Mouse (Mus musculus) limb, embryonic 11.5 days (tissue): ENCODE results near the gene Gprin1. TPM values are rescaled to one million over a fixed set of nuclear protein-coding genes. Genes with fewer than 3 reads are reported as not detected.
A peak's percentile ranks its signal among the peaks of the same experiment; 100 is the strongest.
"Not testable (repeated sequence)": the region's sequence is repeated elsewhere in the genome, so short reads cannot be mapped to it uniquely, and the experiment has no call there.

Source experiments
- ATAC-seq: fragments of 200-750 bp; cut with Nextera tagmentation; 2 replicates; pipeline ENCODE4 v1.8.0; 2017; ENCODE audit warnings: low read depth; ENCODE audit not compliant: insufficient number of reproducible peaks, low FRiP score, low TSS enrichment
- DNase-seq: peaks from one replicate; pipeline ENCODE4 v3.0.0-alpha.2; 2015; ENCODE audit warnings: low spot score
- H3K27ac ChIP-seq: fragments of 300-500 bp; sonication (generic); replicated peaks from 2 replicates; pipeline ENCODE4 v1.5.1; 2014; ENCODE audit warnings: low read depth, mild to moderate bottlenecking, low read length
- H3K27me3 ChIP-seq: fragments of 300-500 bp; sonication (generic); 2 replicates; pipeline ENCODE4 v1.6.1; 2014; ENCODE audit warnings: mild to moderate bottlenecking, low read length, mixed read lengths; ENCODE audit not compliant: control insufficient read depth, insufficient read depth
- H3K36me3 ChIP-seq: fragments of 300-500 bp; sonication (generic); 2 replicates; pipeline ENCODE4 v1.6.1; 2014; ENCODE audit warnings: mild to moderate bottlenecking, low read length, moderate library complexity, mixed read lengths; ENCODE audit not compliant: control insufficient read depth, insufficient read depth
- H3K4me1 ChIP-seq: fragments of 300-500 bp; sonication (generic); 2 replicates; pipeline ENCODE4 v1.6.1; 2014; ENCODE audit warnings: low read length, mixed read lengths; ENCODE audit not compliant: control insufficient read depth, insufficient read depth
- H3K4me2 ChIP-seq: fragments of 300-500 bp; sonication (generic); 2 replicates; pipeline ENCODE4 v1.6.1; 2014; ENCODE audit warnings: low read depth, mild to moderate bottlenecking, moderate library complexity; ENCODE audit not compliant: severe bottlenecking
- H3K4me3 ChIP-seq: fragments of 300-500 bp; sonication (generic); 2 replicates; pipeline ENCODE4 v1.5.1; 2014; ENCODE audit warnings: low read depth, low read length
- H3K9ac ChIP-seq: fragments of 300-500 bp; sonication (generic); 2 replicates; pipeline ENCODE4 v1.6.1; 2014; ENCODE audit warnings: mild to moderate bottlenecking, low read length
- H3K9me3 ChIP-seq: fragments of 300-500 bp; sonication (generic); 2 replicates; pipeline ENCODE4 v1.6.1; 2016; ENCODE audit warnings: low read length; ENCODE audit not compliant: control insufficient read depth
- WGBS: fragments of 180-500 bp; shearing (Covaris S2); extraction: QIAGEN DNeasy Blood & Tissue Kit; methylation state at CpG from one replicate; pipeline ENCODE4 v1.1.7; 2014; 5-methylcytosine and 5-hydroxymethylcytosine counted together
- polyA plus RNA-seq: library from polyadenylated mRNA; unstranded; fragments of >200 nt; fragmentation: Nextera tagmentation; extraction: Ambion mirVana; gene quantifications from 2 replicates; pipeline ENCODE4 v1.2.1, GENCODE M21; 2014

Gprin1 gene
- polyA plus RNA-seq, 1 experiment from 2014 or later, result 0.55 TPM

DNA sequence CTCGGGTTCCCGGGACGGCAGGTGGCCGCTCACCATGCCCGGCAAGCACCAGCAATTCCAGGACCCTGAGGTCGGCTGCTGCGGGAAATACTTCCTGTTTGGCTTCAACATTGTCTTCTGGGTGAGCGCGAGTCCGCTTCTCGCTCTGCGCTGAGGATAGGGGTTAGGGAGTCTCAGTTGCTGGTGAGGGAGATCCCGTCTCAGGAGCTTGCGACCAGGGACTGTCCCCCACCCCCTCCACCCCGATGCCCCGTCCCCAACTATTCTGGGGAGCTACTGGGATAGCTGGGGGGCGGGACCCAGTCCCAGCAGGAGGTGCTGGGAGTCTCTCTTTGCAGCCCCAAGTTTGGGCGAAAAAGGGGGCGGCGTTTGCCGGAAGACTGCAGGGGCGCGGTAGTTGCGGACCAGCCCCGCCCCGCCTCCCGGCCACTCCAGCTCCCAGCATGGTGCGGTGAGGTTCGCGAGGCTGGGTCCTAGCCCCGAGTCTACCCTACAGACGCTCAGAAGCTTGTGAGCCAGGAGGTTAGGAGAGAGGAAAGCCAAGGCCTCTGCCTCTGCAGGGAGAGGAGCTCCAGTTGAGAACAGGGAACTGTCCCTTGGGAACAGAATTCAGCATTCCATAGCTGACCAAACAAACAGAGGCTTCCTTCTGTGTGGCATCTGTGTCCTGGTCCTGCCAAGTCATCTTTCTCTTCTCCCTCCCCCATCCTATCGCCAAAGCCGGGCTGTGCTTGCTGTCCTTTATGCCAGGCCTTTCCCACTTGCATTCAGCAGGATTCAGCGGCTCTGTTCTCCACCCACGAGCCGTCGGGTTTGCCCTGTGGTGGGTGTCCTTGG is 40.1 kb upstream of the Gprin1 start:
- peaks cover 24% of the 10 kb centered on the region for H3K27me3 ChIP-seq
- H3K4me2 ChIP-seq, result peak overlapping the region; percentile 93
- H3K36me3 ChIP-seq, result no peaks in the 10 kb centered on the region
- H3K9me3 ChIP-seq, result no peaks in the 10 kb centered on the region
- H3K9ac ChIP-seq, result no peak overlapping the region
- ATAC-seq (0 out of 2 replicates have a peak, but pooled peaks have one; percentile 12), DNase-seq (peak; percentile 54)
- no peak overlapping the region for H3K27ac ChIP-seq
- H3K4me1 ChIP-seq, result peaks cover 4% of the 10 kb centered on the region; the same call in 1 of the 2 replicates
- WGBS, result 3% methylated on average over 38 of the region's 38 CpGs
- peak overlapping the region; percentile 49 for H3K4me3 ChIP-seq

DNA sequence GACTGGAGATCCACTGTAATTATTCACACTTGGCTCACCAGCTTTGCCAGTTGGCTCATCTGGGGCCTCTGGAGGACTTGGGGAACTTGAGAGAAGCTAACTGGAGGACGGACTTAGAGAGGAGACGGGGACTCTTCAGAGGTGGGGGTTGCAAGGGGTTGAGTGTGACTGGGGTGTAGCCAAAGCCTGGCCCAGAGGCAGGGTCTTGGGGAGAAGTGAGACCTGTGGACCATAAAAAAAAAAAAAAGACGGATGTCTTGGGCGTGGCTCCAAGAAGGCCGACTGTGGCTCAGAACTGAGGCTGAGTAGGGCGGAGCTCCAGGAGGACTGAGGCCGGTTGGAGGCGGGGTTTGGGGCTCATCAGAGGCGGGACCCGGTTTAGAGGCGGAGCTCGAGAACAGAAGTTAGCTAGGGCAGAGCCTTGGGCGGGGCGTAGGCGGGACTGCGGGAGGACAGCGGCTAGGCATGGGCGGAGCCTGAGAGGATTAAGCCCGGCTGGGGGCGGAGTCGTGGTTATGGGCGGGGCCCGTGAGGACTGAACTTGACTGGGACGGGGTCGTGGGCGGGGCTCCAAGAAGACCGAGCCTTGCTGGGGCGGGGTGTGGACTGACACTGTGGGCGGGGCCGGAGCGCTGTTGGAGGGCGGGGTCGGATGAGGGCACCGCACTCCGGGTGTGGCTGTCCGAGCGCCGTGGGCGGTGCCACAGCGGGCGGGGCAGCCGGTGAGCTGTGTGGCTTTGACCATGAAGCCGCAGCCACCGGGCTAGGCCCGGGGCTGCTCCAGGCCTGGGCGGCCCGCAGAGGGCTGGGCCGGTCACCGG is 39.3 kb upstream of the Gprin1 start, which contains the start of gene Tspan17:
Gene Tspan17, plus strand, starts transcription at position 638 of the 821 bp plus-strand sequence.
- WGBS, result 3% methylated on average over 38 of the region's 49 CpGs
- Histone ChIP-seq H3K27me3 (peaks cover 24% of the 10 kb centered on the region), H3K4me1 (peaks cover 4% of the 10 kb centered on the region; the same call in 1 of the 2 replicates), H3K27ac (no peak within 1 kb of the TSS), H3K9me3 (no peaks in the 10 kb centered on the region), H3K4me2 (peak within 1 kb of the TSS; percentile 93), H3K4me3 (peak within 1 kb of the TSS; percentile 49), H3K36me3 (no peaks in the 10 kb centered on the region), H3K9ac (no peak within 1 kb of the TSS)
- DNase-seq, result peak; percentile 94
- ATAC-seq, result peak; percentile 71; the same call in 1 of the 2 replicates

DNA sequence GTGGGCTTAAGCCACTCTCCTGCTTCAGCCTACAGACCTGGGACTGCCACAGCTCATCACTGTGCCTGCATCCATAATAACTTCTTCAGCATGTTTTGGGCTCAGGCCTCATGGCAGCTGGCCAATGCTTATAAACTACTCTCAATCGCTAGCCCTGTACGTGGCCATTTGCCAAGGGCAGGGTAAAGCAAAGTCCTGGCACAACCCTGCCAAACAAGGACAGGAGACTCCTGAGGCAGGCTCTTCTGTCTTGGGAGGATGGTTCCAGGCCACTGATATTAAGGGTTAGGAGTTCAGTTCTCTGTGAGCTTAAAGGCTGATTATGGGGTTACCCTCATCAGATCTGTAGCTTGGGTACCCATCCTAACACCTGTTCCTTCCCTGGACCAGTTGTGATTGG is 37.9 kb upstream of the Gprin1 start:
- H3K9me3 ChIP-seq, H3K36me3 ChIP-seq, H3K4me1 ChIP-seq, H3K4me2 ChIP-seq, ATAC-seq, H3K27ac ChIP-seq, H3K4me3 ChIP-seq, H3K9ac ChIP-seq, DNase-seq: not testable (repeated sequence)
- peaks cover 24% of the 10 kb centered on the region for H3K27me3 ChIP-seq
- 81% methylated on average over 2 of the region's 2 CpGs for WGBS

DNA sequence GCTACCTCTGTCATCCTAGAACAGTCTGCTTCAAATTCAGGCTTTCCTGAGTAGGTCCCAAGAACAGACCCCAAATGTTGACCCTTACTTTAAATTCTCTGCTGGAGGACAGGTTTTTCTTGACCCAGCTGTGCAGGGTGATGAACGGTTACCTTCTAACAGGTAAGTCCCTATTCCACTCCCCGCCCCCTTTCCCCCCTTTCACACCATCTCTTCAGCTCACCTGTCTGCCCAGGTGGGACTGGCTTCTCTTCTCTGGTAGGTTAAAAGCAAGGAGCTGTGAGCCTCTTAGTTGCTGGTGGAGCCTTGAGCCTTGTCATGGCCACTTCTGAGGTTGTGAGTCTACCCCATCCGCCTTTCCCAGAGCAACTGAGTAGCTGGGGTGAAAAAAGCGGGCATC is 34.0 kb upstream of the Gprin1 start, which contains the start of gene Eif4e1b:
Gene Eif4e1b, plus strand, starts transcription at position 301 of the 400 bp plus-strand sequence.
- WGBS, result 94% methylated on average over 4 of the region's 4 CpGs

DNA sequence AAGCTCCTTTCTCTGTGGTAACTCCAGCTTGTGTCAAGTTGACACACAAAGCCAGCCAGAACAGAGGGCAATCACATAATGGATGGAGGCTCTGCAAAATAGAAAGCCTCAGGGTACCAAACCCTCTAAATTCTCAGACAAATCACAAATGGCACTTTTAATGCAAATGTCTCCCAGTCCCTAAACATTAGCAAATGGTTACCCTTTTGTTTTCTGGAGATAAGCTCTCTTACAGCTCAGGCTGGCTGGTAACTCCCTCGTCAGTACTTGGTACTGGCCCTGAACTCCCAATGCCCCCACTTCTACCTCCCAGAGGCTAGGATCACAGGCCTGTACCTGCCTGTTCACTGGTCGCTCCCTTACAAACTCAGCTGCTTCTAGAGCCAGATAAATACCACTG is 33.6 kb upstream of the Gprin1 start:
- no peaks in the 10 kb centered on the region for H3K4me1 ChIP-seq
- no peak for DNase-seq
- 61% methylated on average over 2 of the region's 2 CpGs for WGBS
- no peak overlapping the region for H3K4me3 ChIP-seq
- no peaks in the 10 kb centered on the region for H3K9me3 ChIP-seq
- no peaks in the 10 kb centered on the region for H3K27me3 ChIP-seq
- ATAC-seq, result no peak
- H3K27ac ChIP-seq, result no peak overlapping the region
- no peaks in the 10 kb centered on the region for H3K36me3 ChIP-seq
- H3K4me2 ChIP-seq, result no peak overlapping the region
- H3K9ac ChIP-seq, result no peak overlapping the region

More for the DNA sequence above, 34.0 kb upstream of the Gprin1 start, which contains the start of gene Eif4e1b:
- Histone ChIP-seq H3K9ac (no peak within 1 kb of the TSS), H3K4me3 (no peak within 1 kb of the TSS), H3K4me2 (no peak within 1 kb of the TSS), H3K4me1 (no peaks in the 10 kb centered on the region), H3K9me3 (no peaks in the 10 kb centered on the region), H3K36me3 (no peaks in the 10 kb centered on the region), H3K27me3 (no peaks in the 10 kb centered on the region), H3K27ac (no peak within 1 kb of the TSS)
- ATAC-seq, result no peak
- DNase-seq, result no peak

DNA sequence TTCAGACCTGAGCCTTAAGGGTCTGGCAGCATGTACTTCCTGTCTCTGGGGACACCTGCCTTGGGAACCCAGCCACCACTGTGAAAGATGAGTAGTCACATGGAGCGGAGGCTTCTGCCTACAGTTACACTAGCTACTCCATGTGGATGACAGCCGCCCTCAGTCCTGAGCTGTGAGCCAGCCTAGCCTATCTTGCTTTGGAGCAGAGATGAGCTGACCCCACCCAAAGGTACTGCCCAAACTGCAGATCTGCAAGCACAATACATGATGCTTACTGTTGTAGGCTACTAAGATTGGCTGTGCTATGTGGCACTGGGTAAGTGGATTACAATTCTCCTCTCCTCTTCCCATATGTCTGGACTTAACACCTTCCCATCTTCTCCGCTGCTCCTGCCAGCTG is 31.4 kb upstream of the Gprin1 start:
- no peaks in the 10 kb centered on the region for H3K9me3 ChIP-seq
- no peak overlapping the region for H3K9ac ChIP-seq
- whole genome bisulfite sequencing, result 84% methylated on average over 3 of the region's 3 CpGs

DNA sequence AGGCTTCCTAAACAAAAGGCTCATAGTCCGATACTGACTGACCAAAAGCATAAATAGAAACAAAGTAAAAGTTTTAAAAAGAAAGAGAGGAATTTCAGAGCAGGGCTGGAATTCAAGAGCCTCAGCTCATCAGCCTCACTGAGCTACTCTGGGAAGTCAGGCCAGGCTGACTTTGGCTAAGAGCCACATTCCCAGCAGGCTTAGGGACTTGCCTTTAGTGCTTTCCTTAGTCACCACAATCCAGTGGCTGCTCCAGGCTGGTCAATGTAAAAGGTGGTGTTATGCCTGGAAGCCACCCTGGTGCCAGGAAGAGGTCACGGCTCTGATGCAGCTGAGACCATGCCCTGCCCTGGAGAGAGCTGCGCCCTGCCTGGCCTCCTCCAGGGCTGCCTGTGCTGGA is 30.9 kb upstream of the Gprin1 start:
- Histone ChIP-seq H3K9ac (no peak overlapping the region), H3K9me3 (no peaks in the 10 kb centered on the region), H3K27ac (no peak overlapping the region), H3K36me3 (no peaks in the 10 kb centered on the region), H3K4me3 (no peak overlapping the region), H3K27me3 (no peaks in the 10 kb centered on the region), H3K4me2 (no peak overlapping the region), H3K4me1 (no peaks in the 10 kb centered on the region)
- DNase-seq (no peak), ATAC-seq (no peak)
- 91% methylated on average over 3 of the region's 3 CpGs for WGBS

More for the DNA sequence above, 31.4 kb upstream of the Gprin1 start:
- no peak overlapping the region for H3K4me2 ChIP-seq
- no peak for ATAC-seq
- no peaks in the 10 kb centered on the region for H3K27me3 ChIP-seq
- H3K4me3 ChIP-seq, result no peak overlapping the region
- no peaks in the 10 kb centered on the region for H3K36me3 ChIP-seq
- DNase-seq, result no peak
- no peaks in the 10 kb centered on the region for H3K4me1 ChIP-seq
- no peak overlapping the region for H3K27ac ChIP-seq

DNA sequence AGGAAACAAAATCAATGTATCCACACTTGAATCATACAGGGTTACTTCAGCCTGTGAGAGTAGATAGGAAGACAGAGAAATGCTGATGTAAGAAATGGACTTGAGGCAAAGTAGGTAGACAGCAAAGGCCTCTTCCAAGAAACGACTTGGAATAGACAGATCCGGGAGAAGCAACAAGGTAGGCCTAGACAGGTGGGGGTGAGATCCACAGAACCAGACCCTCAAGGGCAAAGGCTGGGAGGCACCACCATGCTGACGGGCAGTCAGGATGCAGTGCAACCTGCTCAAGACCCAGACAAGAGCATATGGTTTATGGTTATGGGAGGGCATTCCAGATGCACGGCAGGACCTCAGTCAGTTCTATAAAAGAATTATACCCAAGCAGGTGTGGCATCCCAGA is 17.3 kb upstream of the Gprin1 start:
- Histone ChIP-seq H3K4me3 (no peak overlapping the region), H3K27me3 (peaks cover 52% of the 10 kb centered on the region), H3K4me2 (no peak overlapping the region), H3K36me3 (no peaks in the 10 kb centered on the region), H3K9me3 (no peaks in the 10 kb centered on the region), H3K27ac (no peak overlapping the region), H3K4me1 (no peaks in the 10 kb centered on the region; the same call in 1 of the 2 replicates), H3K9ac (no peak overlapping the region)
- ATAC-seq (no peak), DNase-seq (no peak)
- 73% methylated on average over 4 of the region's 4 CpGs for WGBS
